Mouse (Mus musculus): ENCODE measurements at regions not wholly inside any gene's neighbourhood (a gene's known extent, or its start where the extent isn't known, plus 50 kb on each side); places are given as distances from the start of the nearest gene placed in this dataset.
"Not testable (repeated sequence)": the region's sequence is repeated elsewhere in the genome, so short reads cannot be mapped to it uniquely, and the experiment has no call there.

DNA sequence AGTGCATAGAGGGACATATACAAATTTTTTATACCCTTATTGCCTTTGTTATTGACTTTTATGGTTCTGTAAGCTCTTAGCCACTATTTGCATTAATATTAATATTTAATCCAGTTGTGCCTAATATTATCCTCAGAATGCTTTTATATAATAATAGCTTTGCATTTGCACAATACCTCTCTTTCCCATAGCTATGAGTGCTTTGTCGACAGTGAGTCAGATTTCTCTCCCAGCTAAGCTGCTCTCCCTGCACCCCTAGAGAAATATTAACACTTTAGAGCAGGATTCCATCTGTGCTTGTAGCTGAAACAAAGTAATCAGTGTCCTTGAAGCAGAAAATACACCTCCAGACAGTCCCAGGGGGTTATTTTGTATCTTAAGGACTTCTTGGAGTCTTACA, 288.6 kb upstream of the Arglu1 start:
- no peak for DNase-seq (ENCODE audit: low spot score in 2 of 2)

- no peak for DNase-seq (ENCODE audit: low spot score in 2 of 2)
Observed at GRCm38 (mm10) chr8:8973769-8974168, 283.4 kb upstream of the Arglu1 start.

DNA sequence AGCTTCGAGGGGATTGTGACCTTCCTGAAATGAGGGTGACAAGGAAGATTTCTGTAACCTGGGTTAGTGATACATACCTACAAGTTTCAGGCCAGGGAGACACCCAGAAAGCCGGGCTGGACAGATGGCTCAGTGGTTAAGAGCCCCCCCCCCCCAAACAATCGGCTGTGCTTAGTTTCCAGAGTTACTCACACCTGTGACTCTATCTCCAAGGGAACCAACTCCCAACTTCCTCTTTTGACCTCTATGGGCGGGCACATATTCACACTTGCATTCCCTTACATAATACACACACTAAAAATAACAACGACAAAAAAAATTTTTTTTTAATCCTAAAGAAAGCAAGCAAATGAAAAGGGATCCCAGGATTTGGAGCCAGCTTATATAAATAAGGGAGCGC, 283.0 kb upstream of the Arglu1 start:
- DNase-seq (ENCODE audit: low spot score in 2 of 2), result no peak

DNA sequence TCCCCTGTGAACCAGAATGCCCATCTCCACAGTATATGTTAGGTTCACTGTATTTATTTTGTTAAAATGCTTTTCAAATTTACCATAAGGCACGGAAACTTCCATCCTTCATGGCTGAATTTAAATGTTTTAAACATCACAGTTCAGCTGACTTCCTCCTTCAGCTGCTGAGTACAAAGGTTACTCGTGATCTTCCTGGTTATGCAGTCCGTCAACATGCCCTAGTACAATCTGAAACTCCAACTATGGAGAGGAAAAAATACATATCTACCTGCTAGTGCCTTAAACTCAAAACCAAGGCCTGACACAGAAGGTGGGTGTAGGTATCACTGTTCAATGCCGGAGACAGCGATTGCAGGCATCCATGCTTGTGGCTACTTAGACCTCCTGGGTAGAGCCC, 280.5 kb upstream of the Arglu1 start:
- DNase-seq (ENCODE audit: low spot score in 2 of 2), result no peak

DNA sequence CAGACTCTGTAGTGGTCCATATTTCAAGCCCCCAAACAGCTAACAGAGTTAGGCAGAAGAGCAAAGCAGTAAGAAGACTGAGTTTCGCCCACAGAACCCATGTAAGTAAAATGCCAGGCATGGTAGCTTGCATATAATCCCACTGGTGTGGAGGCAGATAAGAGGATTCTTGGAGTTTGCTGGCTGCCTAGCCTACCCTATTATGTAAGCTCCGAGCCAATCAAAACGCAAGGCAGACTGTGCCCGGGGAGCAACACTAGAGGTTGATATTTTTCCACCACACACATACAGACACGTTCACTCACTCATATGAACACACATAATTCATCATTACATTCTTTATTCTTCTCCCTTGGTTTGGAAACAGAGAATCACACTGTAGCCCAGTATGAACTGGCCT, 280.0 kb upstream of the Arglu1 start:
- DNase-seq (ENCODE audit: low spot score in 2 of 2), result no peak

- DNase-seq (ENCODE audit: low spot score in 2 of 2), result no peak
Observed at GRCm38 (mm10) chr8:8969112-8969950, 279.0 kb upstream of the Arglu1 start.

DNA sequence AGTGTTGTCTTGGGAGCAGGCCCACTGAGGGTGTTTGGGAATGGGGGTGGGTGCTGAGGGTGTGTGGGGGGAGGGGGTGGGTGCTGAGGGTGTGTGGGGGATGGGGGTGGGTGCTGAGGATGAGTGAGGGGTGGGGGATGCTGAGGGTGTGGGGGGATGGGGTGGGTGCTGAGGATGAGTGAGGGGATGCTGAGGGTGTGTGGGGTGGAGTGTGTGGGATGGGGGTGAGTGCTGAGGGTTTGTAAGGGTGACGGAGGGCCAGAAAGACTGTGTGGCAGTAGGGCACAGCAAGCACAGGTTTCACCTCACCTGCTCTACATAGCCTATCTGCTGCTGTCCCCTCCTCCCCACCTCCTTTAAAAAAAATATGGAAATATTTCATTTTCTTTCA, 276.3 kb upstream of the Arglu1 start:
- no peak for DNase-seq (ENCODE audit: low spot score in 2 of 2)

DNA sequence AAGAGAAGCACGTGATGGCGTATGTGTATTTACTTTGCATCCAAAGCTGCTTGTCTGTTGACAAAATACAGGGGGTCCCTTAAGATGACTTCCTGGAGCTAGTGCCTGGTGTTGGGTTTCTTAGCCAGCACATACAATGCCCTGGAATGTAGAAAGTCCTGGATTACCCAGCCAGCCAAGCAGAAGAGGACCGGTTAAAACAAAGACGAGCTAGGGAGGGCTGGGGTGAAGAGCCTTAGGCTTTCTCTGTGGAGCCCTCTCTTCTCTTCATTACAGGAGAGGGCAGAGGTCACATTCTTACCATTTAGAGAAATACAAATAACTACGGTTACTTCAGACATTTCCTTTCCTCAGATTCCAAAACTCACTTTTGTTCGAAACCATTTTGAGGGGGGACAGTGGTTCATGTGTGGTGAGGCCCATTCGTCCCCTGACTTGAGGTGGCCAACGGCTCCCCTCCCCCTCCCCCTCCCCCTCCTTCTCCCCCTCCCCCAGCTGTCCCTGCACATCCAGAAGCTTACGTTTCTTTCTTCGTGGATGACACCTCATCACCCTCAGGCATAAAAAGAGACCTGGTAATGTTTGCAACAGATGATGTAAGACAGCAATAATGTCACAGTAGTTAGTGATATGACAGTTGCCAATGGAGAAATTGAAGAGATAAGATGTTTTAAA, 275.8 kb upstream of the Arglu1 start:
- DNase-seq (ENCODE audit: low spot score in 2 of 2), result no peak

DNA sequence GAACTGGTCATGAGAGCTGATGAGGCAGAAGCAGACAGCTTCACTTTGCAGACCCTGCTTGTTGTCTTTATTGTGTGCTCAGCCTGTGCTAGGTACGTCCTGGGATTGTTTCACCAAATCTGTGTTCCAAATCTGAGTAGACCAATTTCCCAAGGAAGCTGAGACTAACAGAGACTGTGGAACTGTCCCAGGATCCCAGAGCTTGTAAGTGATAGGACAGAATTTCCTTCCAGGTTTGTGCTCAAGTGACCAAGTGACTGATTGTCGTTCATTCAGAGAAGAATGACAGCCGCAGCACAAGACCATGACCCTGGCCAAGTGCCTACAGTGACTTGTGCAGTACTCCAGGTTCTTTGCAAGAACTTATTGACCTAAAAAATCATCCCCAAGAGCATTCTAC, 269.9 kb upstream of the Arglu1 start:
- DNase-seq (ENCODE audit: low spot score in 2 of 2), result no peak

GRCm38 (mm10) chr8:8959787-8960093, 269.4 kb upstream of the Arglu1 start:
- no peak for DNase-seq (ENCODE audit: low spot score in 2 of 2)

- DNase-seq (ENCODE audit: low spot score in 2 of 2), result no peak
Observed at GRCm38 (mm10) chr8:8959021-8959786, 268.9 kb upstream of the Arglu1 start.

DNA sequence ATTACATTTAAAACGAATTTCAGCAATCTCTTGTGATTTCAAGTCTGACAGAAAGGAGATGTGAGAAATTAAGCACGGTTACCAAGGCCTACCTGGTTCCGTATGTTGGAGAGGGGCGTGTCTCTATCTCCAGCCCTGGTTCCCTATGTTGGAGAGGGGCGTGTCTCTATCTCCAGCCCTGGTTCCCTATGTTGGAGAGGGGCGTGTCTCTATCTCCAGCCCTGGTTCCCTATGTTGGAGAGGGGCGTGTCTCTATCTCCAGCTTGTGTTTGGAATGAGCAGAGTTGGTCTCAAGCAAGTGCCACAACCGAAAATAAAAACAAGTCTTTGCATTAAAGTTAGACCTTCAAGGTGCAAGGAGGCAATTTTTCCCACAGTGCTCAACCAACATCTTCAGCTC, 267.8 kb upstream of the Arglu1 start:
- not testable (repeated sequence) for DNase-seq (ENCODE audit: low spot score in 2 of 2)

DNA sequence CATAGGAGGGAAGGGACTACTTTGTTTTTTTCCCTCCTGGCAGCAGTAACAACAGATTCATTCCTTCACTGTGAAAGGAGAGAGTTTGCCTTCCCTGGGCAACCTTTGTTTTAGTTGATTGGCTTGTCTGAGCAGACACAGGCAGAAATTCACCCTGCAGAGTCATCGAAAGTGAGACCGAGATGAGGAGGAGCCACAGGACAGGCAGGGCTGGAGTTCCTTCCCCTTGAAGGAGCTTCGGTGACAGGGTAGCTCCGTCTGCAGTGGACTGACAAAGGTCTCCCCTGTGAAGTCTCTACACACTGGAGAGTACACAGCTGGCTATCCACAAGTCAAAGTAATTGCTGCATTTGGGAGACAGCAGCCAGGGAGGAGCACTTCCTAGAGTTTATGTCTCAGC, 261.9 kb upstream of the Arglu1 start:
- DNase-seq (ENCODE audit: low spot score in 2 of 2), result no peak

DNA sequence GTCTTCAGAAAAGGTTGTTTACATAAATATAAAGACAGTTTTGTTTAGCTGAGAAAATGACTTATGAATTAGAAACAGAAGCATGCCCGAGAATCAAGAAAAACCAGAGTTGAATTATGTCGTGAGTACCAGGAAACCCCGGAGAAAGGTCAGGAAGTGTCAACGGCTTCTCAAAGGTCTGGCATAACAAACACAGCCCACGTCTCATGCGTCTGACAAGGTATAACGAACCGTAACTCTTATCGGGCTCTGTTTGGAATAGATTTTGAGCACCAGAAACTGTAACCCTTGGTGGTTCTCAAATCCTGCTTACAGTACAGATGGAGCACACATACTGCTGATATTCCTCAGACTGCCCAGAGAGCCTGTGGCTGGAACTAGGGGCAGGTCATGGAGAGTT, 260.9 kb upstream of the Arglu1 start:
- no peak for DNase-seq (ENCODE audit: low spot score in 2 of 2)

DNA sequence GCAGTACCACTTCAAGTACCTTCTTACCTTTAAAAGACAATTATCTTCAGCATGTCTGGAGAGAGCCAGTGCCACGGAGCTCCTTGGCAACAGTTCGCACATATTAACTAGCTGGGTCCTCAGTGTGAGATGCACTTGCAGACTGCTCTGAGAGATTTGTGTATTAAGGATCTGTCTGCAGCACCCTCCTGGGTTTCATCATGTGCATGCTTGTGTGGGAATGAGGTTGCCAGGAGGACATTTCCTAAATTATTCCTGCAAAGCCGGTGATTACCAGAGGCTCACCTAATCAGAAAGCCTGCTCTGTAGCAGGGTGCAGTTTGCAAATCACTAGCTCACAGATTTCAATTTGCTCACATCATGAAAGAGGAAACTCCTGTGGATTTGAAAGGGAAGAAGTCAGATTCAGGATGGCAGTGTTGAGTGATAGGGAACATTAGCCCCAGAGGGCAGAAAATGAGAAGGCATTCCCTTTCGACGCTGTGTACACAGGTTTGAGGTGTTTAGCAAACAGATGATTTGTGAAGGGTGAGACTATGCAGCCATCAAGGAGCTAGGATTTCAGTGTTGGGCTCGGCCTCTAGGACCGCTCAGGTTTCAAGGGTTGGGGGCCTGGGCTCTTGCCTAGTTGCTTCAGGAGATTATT, 257.3 kb upstream of the Arglu1 start:
- DNase-seq (ENCODE audit: low spot score in 2 of 2), result no peak

GRCm38 (mm10) chr8:8942991-8943390, 252.7 kb upstream of the Arglu1 start:
- no peak for DNase-seq (ENCODE audit: low spot score in 2 of 2)

DNA sequence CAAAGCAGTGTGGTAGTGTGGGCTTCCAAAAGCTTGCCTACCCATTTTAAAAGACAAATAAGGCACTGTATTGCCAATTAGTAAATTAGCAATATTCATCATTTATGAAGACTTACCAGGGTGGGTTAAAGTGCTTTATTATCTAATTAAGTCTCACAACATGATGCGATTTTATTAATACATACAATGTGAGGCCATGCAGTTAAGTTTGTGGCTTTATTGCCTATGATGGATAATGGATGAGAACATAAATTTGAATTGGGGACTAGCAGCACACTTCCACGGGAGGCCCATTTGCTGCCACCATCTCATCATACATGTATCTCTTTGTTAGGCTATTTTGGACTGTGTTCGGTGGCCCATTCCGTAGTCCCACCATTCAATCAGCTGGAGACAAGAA, 250.6 kb upstream of the Arglu1 start:
- no peak for DNase-seq (ENCODE audit: low spot score in 2 of 2)

DNA sequence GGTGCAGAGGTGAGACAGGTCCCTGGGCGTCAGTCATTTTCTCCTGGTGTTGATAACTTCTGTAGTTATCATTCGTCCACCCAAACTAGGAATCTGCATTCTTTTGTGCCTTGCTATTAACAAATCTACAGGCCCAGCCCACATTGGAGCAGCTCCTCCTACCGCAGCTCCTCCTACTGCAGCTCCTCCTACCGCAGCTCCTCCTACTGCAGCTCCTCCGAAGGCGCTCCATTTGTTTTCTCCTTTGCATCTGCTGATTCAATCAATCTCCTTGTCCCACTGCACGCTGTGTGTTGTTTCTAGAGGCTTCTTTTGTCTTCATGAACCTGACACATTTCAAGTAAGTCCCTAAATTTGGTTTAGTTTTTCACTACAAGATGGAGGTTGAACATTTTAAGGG, 248.2 kb upstream of the Arglu1 start:
- DNase-seq (ENCODE audit: low spot score in 2 of 2), result no peak

DNA sequence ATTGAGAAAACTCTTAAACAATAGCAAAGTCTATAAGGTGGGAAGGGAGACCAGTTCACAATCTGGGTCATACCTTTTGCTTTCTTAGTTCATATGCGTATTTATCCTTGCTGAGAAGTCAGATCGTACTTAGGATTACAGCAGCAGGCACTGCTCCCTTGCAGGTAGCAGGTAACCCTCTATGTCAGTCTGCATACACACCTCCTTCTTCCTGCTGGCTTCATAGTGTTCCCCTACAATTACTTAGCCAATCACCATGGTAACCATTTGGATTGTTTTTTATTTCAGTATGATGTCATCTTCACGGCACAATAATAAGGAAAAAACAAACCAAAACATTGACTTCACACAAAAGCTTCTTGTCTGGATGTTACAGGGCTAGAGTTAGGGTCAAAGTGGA, 242.1 kb upstream of the Arglu1 start:
- no peak for DNase-seq (ENCODE audit: low spot score in 2 of 2)

- DNase-seq (ENCODE audit: low spot score in 2 of 2), result no peak
Observed at GRCm38 (mm10) chr8:8931746-8932145, 241.4 kb upstream of the Arglu1 start.

DNA sequence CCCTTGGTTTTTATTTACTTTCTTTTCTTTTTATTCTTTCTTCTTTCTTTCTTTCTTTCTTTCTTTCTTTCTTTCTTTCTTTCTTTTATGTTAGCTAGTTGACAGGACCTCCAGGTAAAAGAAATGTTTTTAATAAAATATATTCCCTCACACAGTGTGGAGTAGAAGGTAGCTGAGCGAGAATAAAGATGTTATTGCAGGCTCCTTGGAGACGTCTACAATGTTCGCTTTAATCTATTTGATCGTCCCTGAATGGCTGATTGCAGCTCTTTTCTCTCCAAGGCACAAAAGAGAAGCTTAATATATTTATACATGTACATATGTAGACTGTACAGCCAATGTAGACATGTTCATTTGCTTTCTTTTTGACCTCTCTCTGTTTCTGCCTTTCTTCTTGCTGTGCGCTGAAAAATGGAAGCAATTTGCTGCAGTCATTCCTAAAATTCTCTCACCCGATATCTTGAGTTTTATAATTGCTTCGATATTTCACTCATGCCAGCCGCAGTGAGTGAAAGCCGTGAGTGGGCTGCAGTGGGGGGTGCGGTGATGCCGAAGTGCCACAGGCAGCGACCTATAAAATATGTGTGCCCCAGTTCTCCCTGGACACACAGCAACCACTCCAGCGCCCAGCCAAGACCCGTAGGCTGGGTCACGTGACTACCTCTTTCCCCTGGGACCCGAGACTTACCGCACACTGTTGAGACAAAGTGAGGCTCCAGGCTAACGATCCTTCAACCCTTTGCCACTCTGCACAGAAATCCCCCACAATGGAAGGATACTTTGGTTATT, 237.9 kb upstream of the Arglu1 start:
- no peak for DNase-seq (ENCODE audit: low spot score in 2 of 2)

DNA sequence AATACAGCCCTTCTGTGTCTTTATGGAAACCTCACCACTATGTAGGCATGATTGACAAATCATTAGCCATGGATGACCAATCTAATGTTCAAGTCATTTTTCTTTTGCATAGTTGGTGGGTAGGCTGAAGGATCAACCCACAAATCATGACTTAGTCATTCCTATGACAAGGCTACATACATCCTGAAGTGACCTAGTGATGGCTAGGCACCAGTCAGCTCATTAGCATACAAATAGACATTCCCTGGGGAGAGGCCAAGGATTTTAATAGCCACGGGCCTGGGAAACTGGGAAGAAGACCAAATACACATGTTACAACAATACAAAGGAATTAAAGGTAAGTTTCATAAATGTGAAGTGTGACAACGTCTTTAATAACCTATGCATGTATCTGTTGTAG, 231.1 kb upstream of the Arglu1 start:
- no peak for DNase-seq (ENCODE audit: low spot score in 2 of 2)
